Mouse (Mus musculus) lung, postnatal 0 days (tissue): ENCODE measurements around the gene Zfand3. TPM values are rescaled to one million over a fixed set of nuclear protein-coding genes. Genes with fewer than 3 reads are reported as not detected.

Source experiments
- ATAC-seq: fragments of 200-750 bp; cut with Nextera tagmentation; 2 replicates; pipeline ENCODE4 v1.8.0; 2017; ENCODE audit warnings: moderate library complexity
- DNase-seq: peaks from one replicate; pipeline ENCODE4 v3.0.0-alpha.2; 2016; ENCODE audit warnings: low spot score
- H3K27ac ChIP-seq: fragments of 300-500 bp; sonication (generic); 2 replicates; pipeline ENCODE4 v1.5.1; 2014; ENCODE audit warnings: antibody characterized with exemption, mild to moderate bottlenecking, low read length, mixed read lengths
- H3K27me3 ChIP-seq: fragments of 300-500 bp; sonication (generic); replicated peaks from 2 replicates; pipeline ENCODE4 v1.6.1; 2014; ENCODE audit warnings: low read length, mixed read lengths; ENCODE audit not compliant: insufficient read depth
- H3K36me3 ChIP-seq: fragments of 300-500 bp; sonication (generic); 2 replicates; pipeline ENCODE4 v1.6.1; 2014; ENCODE audit warnings: low read length, mixed read lengths; ENCODE audit not compliant: insufficient read depth
- H3K4me1 ChIP-seq: fragments of 300-500 bp; sonication (generic); 2 replicates; pipeline ENCODE4 v1.6.1; 2014; ENCODE audit warnings: antibody characterized with exemption, low read depth, low read length, mixed read lengths; ENCODE audit not compliant: insufficient read depth
- H3K4me2 ChIP-seq: fragments of 300-500 bp; sonication (generic); replicated peaks from 2 replicates; pipeline ENCODE4 v1.6.1; 2014; ENCODE audit warnings: low read depth, mild to moderate bottlenecking, low read length, moderate library complexity, mixed read lengths
- H3K4me3 ChIP-seq: fragments of 300-500 bp; sonication (generic); 2 replicates; pipeline ENCODE4 v1.5.1; 2014; ENCODE audit warnings: low read depth, low read length
- H3K9ac ChIP-seq: fragments of 300-500 bp; sonication (generic); replicated peaks from 2 replicates; pipeline ENCODE4 v1.6.1; 2014; ENCODE audit warnings: low read depth, mild to moderate bottlenecking
- H3K9me3 ChIP-seq: fragments of 300-500 bp; sonication (generic); 2 replicates; pipeline ENCODE4 v1.6.1; 2016; ENCODE audit warnings: low read length, mixed read lengths
- CTCF ChIP-seq: IDR thresholded peaks from 2 replicates; pipeline ENCODE4 v1.5.1; 2016; ENCODE audit warnings: antibody characterized with exemption, mild to moderate bottlenecking
- EP300 ChIP-seq: IDR thresholded peaks from 2 replicates; pipeline ENCODE4 v1.6.1; 2016; ENCODE audit warnings: antibody characterized with exemption, mild to moderate bottlenecking, control low read depth
- WGBS: fragments of 180-500 bp; shearing (Covaris S2); extraction: QIAGEN DNeasy Blood & Tissue Kit; methylation state at CpG from one replicate; pipeline ENCODE4 v1.1.7; 2014; 5-methylcytosine and 5-hydroxymethylcytosine counted together
- polyA plus RNA-seq: library from polyadenylated mRNA; unstranded; fragments of >200 nt; fragmentation: Nextera tagmentation; extraction: Ambion mirVana; gene quantifications from 2 replicates; pipeline ENCODE4 v1.2.1, GENCODE M21; 2015

Gene Zfand3
- polyA plus RNA-seq, 1 experiment from 2014 or later: 52.1 TPM

DNA sequence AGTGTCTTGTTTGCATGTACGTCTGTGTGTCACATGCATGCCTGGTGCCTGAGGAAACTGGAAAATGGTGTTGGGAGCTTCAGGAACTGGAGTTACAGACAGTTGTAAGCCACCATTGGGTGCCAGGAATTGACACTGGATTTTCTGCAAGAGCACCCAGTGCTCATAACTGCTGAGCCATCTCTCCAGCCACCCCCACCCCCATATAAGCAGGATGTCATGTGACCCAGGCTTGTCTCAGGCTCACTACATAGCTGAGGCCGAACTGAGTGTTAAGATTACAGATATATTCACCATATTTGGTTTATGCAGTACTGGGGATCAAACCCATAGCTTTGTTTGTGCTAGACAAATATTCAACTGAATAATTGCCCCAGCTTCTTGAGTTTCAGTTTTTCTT, 177.5 kb downstream of the Zfand3 start:
- ATAC-seq (no peak), DNase-seq (no peak)
- TF ChIP-seq CTCF (no peak), EP300 (no peak)
- Histone ChIP-seq H3K9me3 (no peaks in the 10 kb centered on the region), H3K4me3 (no peak overlapping the region), H3K9ac (no peak overlapping the region), H3K27me3 (no peaks in the 10 kb centered on the region), H3K4me1 (no peaks in the 10 kb centered on the region), H3K36me3 (no peaks in the 10 kb centered on the region), H3K4me2 (no peak overlapping the region), H3K27ac (no peak overlapping the region)
- 43% methylated on average over 2 of the region's 2 CpGs for WGBS

GRCm38 (mm10) chr17:30183561-30183960, 179.0 kb downstream of the Zfand3 start:
- no peak for DNase-seq
- Histone ChIP-seq H3K27ac (no peak overlapping the region), H3K4me2 (no peak overlapping the region), H3K36me3 (no peaks in the 10 kb centered on the region), H3K9ac (no peak overlapping the region), H3K27me3 (no peaks in the 10 kb centered on the region), H3K9me3 (no peaks in the 10 kb centered on the region), H3K4me1 (no peaks in the 10 kb centered on the region), H3K4me3 (no peak overlapping the region)
- 94% methylated on average over 6 of the region's 6 CpGs for WGBS
- no peak for TF ChIP-seq CTCF
- no peak for TF ChIP-seq EP300
- ATAC-seq: no peak

GRCm38 (mm10) chr17:30187154-30187553, 182.6 kb downstream of the Zfand3 start:
- ATAC-seq (no peak), DNase-seq (no peak)
- H3K4me2 ChIP-seq: no peak overlapping the region
- H3K27me3 ChIP-seq: no peaks in the 10 kb centered on the region
- peaks cover 5% of the 10 kb centered on the region; the same call in 1 of the 2 replicates for H3K4me1 ChIP-seq
- no peaks in the 10 kb centered on the region for H3K9me3 ChIP-seq
- H3K4me3 ChIP-seq: no peak overlapping the region
- 82% methylated on average over 6 of the region's 6 CpGs for WGBS
- no peak overlapping the region for H3K27ac ChIP-seq
- H3K36me3 ChIP-seq: no peaks in the 10 kb centered on the region
- TF ChIP-seq CTCF (no peak), EP300 (no peak)
- no peak overlapping the region for H3K9ac ChIP-seq

DNA sequence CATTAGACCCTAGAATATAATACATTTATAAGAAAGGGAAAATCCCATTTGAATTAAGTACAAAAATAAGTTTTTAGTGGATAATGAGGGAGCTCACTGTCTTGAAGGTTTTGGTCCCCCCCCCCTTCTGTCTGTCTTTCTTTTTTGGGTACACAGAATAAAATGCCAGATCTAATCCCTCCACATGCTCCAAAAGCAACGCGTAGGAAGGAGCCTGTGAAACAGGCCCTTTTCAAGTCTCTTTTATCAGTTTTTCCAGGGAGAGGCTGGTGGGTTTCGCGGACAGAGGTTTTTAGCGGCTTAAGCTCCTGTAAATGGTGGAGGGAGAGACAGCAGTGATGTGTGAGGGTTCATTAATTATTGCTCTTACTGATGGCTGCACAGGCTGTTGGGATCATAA, 183.0 kb downstream of the Zfand3 start:
- peaks cover 5% of the 10 kb centered on the region; the same call in 1 of the 2 replicates for H3K4me1 ChIP-seq
- no peaks in the 10 kb centered on the region for H3K27me3 ChIP-seq
- DNase-seq: no peak
- no peak for ATAC-seq
- 0 out of 2 replicates have a peak, but pooled peaks cover 1% of the 10 kb centered on the region for H3K36me3 ChIP-seq
- no peak overlapping the region for H3K27ac ChIP-seq
- TF ChIP-seq CTCF (no peak), EP300 (no peak)
- no peak overlapping the region for H3K9ac ChIP-seq
- no peak overlapping the region for H3K4me2 ChIP-seq
- 59% methylated on average over 5 of the region's 5 CpGs for WGBS
- H3K9me3 ChIP-seq: no peaks in the 10 kb centered on the region
- no peak overlapping the region for H3K4me3 ChIP-seq

GRCm38 (mm10) chr17:30188031-30188981, 183.8 kb downstream of the Zfand3 start:
- Histone ChIP-seq H3K4me1 (peaks cover 5% of the 10 kb centered on the region; the same call in 1 of the 2 replicates), H3K36me3 (0 out of 2 replicates have a peak, but pooled peaks cover 4% of the 10 kb centered on the region), H3K9ac (no peak overlapping the region), H3K27me3 (no peaks in the 10 kb centered on the region), H3K9me3 (no peaks in the 10 kb centered on the region), H3K4me2 (no peak overlapping the region), H3K27ac (no peak overlapping the region), H3K4me3 (no peak overlapping the region)
- no peak for ATAC-seq
- TF ChIP-seq EP300: no peak
- no peak for TF ChIP-seq CTCF
- 45% methylated on average over 20 of the region's 20 CpGs for WGBS
- no peak for DNase-seq

DNA sequence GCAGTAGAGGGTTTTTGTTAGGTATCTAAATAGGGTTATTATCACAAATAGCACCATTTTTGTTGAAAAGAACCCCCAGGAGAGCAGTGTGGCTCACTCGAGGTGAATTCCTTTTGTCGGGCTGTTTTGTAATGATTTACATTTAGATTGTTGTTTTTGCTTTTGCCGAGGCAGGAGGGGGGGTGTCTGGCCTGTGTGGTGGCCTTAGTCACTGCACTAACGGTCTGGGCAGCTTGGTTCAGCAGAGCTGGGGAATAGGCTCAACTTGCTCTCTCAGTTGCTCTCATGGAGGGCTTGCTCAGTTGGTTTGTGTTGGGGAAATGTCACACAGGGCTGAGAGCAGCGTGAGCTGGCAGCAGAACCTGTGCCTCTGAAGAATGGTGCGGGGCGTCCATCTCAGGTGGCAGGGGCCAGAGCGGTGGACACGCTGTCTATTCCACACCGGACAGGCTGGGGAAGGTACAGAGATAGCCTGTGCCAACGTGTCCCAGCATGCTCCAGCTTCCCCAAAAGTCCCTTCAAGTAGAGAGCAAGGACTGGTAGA, 186.6 kb downstream of the Zfand3 start:
- TF ChIP-seq CTCF (no peak), EP300 (no peak)
- Histone ChIP-seq H3K27ac (no peak overlapping the region), H3K27me3 (no peaks in the 10 kb centered on the region), H3K4me1 (peaks cover 9% of the 10 kb centered on the region; the same call in 1 of the 2 replicates), H3K4me3 (no peak overlapping the region), H3K4me2 (no peak overlapping the region), H3K36me3 (0 out of 2 replicates have a peak, but pooled peaks cover 4% of the 10 kb centered on the region), H3K9me3 (no peaks in the 10 kb centered on the region), H3K9ac (no peak overlapping the region)
- DNase-seq: no peak
- 74% methylated on average over 11 of the region's 11 CpGs for WGBS
- no peak for ATAC-seq
